8 mouse cellular contexts compared by ENCODE assay signal in genomic region chrX:13230615-13231179, GRCm38 (mm10). TPM values are rescaled to one million over a fixed set of nuclear protein-coding genes. Genes with fewer than 3 reads are reported as not detected.
DNase-seq lines count a peak whose midpoint lies in the region; ATAC-seq and TF ChIP-seq lines count a peak whose summit lies in the region.

No protein-coding gene starts in this region.

- peak overlapping the region; percentile 86 for H3K27ac ChIP-seq in forebrain, embryonic 10.5 days
- H3K27ac ChIP-seq in heart, embryonic 15.5 days: peak overlapping the region; percentile 90
- peak overlapping the region; percentile 82 for H3K27ac ChIP-seq in liver, embryonic 13.5 days

- no peaks in the 10 kb centered on the region for H3K9me3 ChIP-seq in E14TG2a.4 (ENCODE audit: low read length)
- H3K9me3 ChIP-seq in forebrain, embryonic 10.5 days: no peaks in the 10 kb centered on the region
- H3K9me3 ChIP-seq in heart, embryonic 15.5 days (replicated peaks): no peaks in the 10 kb centered on the region
- no peaks in the 10 kb centered on the region for H3K9me3 ChIP-seq in liver, embryonic 13.5 days (replicated peaks)

- peak; percentile 79 for DNase-seq in c-Kit-positive CD71-negative TER-119-negative erythroid progenitor cells, embryonic 14.5 days (ENCODE audit: low read depth)
- DNase-seq in forebrain, embryonic 10.5 days (ENCODE audit: extremely low spot score, low spot score): peak; percentile 77
- DNase-seq in kidney, postnatal 25 days: peak; percentile 81 to 90
- peak; percentile 78 for DNase-seq in liver, embryonic 13.5 days
- peak; percentile 82 to 84 for DNase-seq in natural killer cell, adult 2 months (ENCODE audit: low spot score in 2 of 2)
- DNase-seq in telencephalon, adult 2 months (ENCODE audit: low read depth, low spot score): peak; percentile 91

- H3K4me2 ChIP-seq in heart, embryonic 15.5 days: peak overlapping the region; percentile 62
- H3K4me2 ChIP-seq in liver, embryonic 13.5 days: peak overlapping the region; percentile 68

- 15% methylated on average over 17 of the region's 17 CpGs for WGBS in forebrain, embryonic 10.5 days
- WGBS in heart, embryonic 15.5 days: 10% methylated on average over 17 of the region's 17 CpGs
- 6% methylated on average over 17 of the region's 17 CpGs for WGBS in liver, embryonic 13.5 days (ENCODE audit: insufficient replicate concordance)

- H3K27me3 ChIP-seq in E14TG2a.4 (ENCODE audit: insufficient read depth, low read length): no peaks in the 10 kb centered on the region
- peaks cover 50% of the 10 kb centered on the region for H3K27me3 ChIP-seq in forebrain, embryonic 10.5 days (ENCODE audit: poor library complexity, severe bottlenecking)
- H3K27me3 ChIP-seq in heart, embryonic 15.5 days: peaks cover 17% of the 10 kb centered on the region
- H3K27me3 ChIP-seq in liver, embryonic 13.5 days: no peaks in the 10 kb centered on the region

- no peaks in the 10 kb centered on the region for H3K36me3 ChIP-seq in E14TG2a.4 (ENCODE audit: insufficient read depth, low read length)
- no peaks in the 10 kb centered on the region for H3K36me3 ChIP-seq in forebrain, embryonic 10.5 days (replicated peaks)
- H3K36me3 ChIP-seq in heart, embryonic 15.5 days: no peaks in the 10 kb centered on the region
- no peaks in the 10 kb centered on the region for H3K36me3 ChIP-seq in liver, embryonic 13.5 days

- peak overlapping the region; percentile 51 for H3K9ac ChIP-seq in heart, embryonic 15.5 days
- H3K9ac ChIP-seq in liver, embryonic 13.5 days: peak overlapping the region; percentile 66

- H3K4me1 ChIP-seq in E14TG2a.4 (replicated peaks; ENCODE audit: low read depth, low read length): peaks cover 33% of the 10 kb centered on the region
- peaks cover 11% of the 10 kb centered on the region for H3K4me1 ChIP-seq in forebrain, embryonic 10.5 days
- 0 out of 2 replicates have a peak, but pooled peaks cover 3% of the 10 kb centered on the region for H3K4me1 ChIP-seq in heart, embryonic 15.5 days (replicated peaks)
- H3K4me1 ChIP-seq in liver, embryonic 13.5 days (replicated peaks): peaks cover 27% of the 10 kb centered on the region

- no peak for TF ChIP-seq CTCF in E14TG2a.4 (conservative IDR thresholded peaks at IDR 0.05; ENCODE audit: low read length)

- ATAC-seq in heart, embryonic 15.5 days (replicated peaks; ENCODE audit: insufficient number of reproducible peaks, insufficient read depth, low FRiP score, low read depth): peak; percentile 98
- peak; percentile 98 for ATAC-seq in liver, embryonic 13.5 days (ENCODE audit: low read depth)

- H3K4me3 ChIP-seq in E14TG2a.4 (replicated peaks; ENCODE audit: low read length): peak overlapping the region; percentile 65
- H3K4me3 ChIP-seq in forebrain, embryonic 10.5 days: peak overlapping the region; percentile 45
- peak overlapping the region; percentile 50 for H3K4me3 ChIP-seq in heart, embryonic 15.5 days
- peak overlapping the region; percentile 53 for H3K4me3 ChIP-seq in liver, embryonic 13.5 days (replicated peaks)

RNA-seq across cellular contexts. Expression of gene Ddx3x, which starts 50.1 kb away (rescaled TPM):
- polyA plus RNA-seq in forebrain, embryonic 10.5 days (2016; fragmentation: Nextera tagmentation; extraction: Ambion mirVana): 167 and 183 TPM in 2 replicates
- polyA plus RNA-seq in heart, embryonic 15.5 days (2015; fragmentation: Nextera tagmentation; extraction: Ambion mirVana): 68.6 and 79.6 TPM in 2 replicates
- 66.1 and 85.7 TPM in 2 replicates for polyA plus RNA-seq in liver, embryonic 13.5 days (2015; fragmentation: Nextera tagmentation; extraction: Ambion mirVana)

Comparison
In these comparisons a context has a peak if more than half of its experiments do, and no peak if none do; other contexts are left out.
1. Peak in every context shown above with its lines: DNase-seq, ATAC-seq, H3K4me3 ChIP-seq and H3K27ac ChIP-seq.